Mouse (Mus musculus): ENCODE data around the gene Hinfp. TPM values are rescaled to one million over a fixed set of nuclear protein-coding genes. Genes with fewer than 3 reads are reported as not detected.
"Not testable (repeated sequence)": the region's sequence is repeated elsewhere in the genome, so short reads cannot be mapped to it uniquely, and the experiment has no call there.

Gene Hinfp
- total RNA-seq (2021): 10 to 100 TPM; 11.2 to 13.7 TPM
- long read RNA-seq, experiment 1, full-length matches to known transcripts: 5 of 12 reads
- long read RNA-seq, experiment 1, partial matches to known transcripts: 1 of 12 reads
- long read RNA-seq, experiment 1, other reads (novel, unspliced or antisense): 6 of 12 reads
- long read RNA-seq, experiment 2, full-length matches to known transcripts: 5 of 13 reads
- long read RNA-seq, experiment 2, partial matches to known transcripts: 1 of 13 reads
- long read RNA-seq, experiment 2, other reads (novel, unspliced or antisense): 7 of 13 reads

- peak; percentile 92 to 99 for DNase-seq (ENCODE audit: low spot score in 2 of 2)
Measured at GRCm38 (mm10) chr9:44305466-44306079, at the start of gene Hinfp. Gene Hinfp (minus strand): TSS chr9:44305671.

- DNase-seq (ENCODE audit: low spot score in 2 of 2): no peak
Measured at GRCm38 (mm10) chr9:44353142-44353541, 47.7 kb upstream of the Hinfp start.

GRCm38 (mm10) chr9:44352337-44352736 is 46.9 kb upstream of the Hinfp start:
- no peak for DNase-seq (ENCODE audit: low spot score in 2 of 2)

- no peak for DNase-seq (ENCODE audit: low spot score in 2 of 2)
Measured at GRCm38 (mm10) chr9:44351396-44351795, 45.9 kb upstream of the Hinfp start.

- DNase-seq (ENCODE audit: low spot score in 2 of 2): no peak
Measured at GRCm38 (mm10) chr9:44348546-44348945, 43.1 kb upstream of the Hinfp start.

GRCm38 (mm10) chr9:44347621-44348020 is 42.1 kb upstream of the Hinfp start:
- DNase-seq (ENCODE audit: low spot score in 2 of 2): no peak

GRCm38 (mm10) chr9:44347166-44347565 is 41.7 kb upstream of the Hinfp start:
- no peak for DNase-seq (ENCODE audit: low spot score in 2 of 2)

GRCm38 (mm10) chr9:44345570-44346433 is 40.3 kb upstream of the Hinfp start:
- DNase-seq (ENCODE audit: low spot score in 2 of 2): no peak

GRCm38 (mm10) chr9:44343781-44344421 is 38.4 kb upstream of the Hinfp start, which contains the start of gene Hmbs:
Gene Hmbs (minus strand): TSS chr9:44344228.
- DNase-seq (ENCODE audit: low spot score in 2 of 2): peak; percentile 80 to 92

- DNase-seq (ENCODE audit: low spot score in 2 of 2): no peak
Measured at GRCm38 (mm10) chr9:44343290-44343689, 37.8 kb upstream of the Hinfp start.

- DNase-seq (ENCODE audit: low spot score in 2 of 2): no peak
Measured at GRCm38 (mm10) chr9:44342605-44343004, 37.1 kb upstream of the Hinfp start.

GRCm38 (mm10) chr9:44342173-44342572 is 36.7 kb upstream of the Hinfp start:
- no peak for DNase-seq (ENCODE audit: low spot score in 2 of 2)

GRCm38 (mm10) chr9:44341487-44341886 is 36.0 kb upstream of the Hinfp start:
- DNase-seq (ENCODE audit: low spot score in 2 of 2): no peak

- no peak for DNase-seq (ENCODE audit: low spot score in 2 of 2)
Measured at GRCm38 (mm10) chr9:44338574-44338973, 33.1 kb upstream of the Hinfp start.

GRCm38 (mm10) chr9:44337436-44338169 is 32.1 kb upstream of the Hinfp start:
- DNase-seq (ENCODE audit: low spot score in 2 of 2): no peak

- DNase-seq (ENCODE audit: low spot score in 2 of 2): no peak
Measured at GRCm38 (mm10) chr9:44336964-44337363, 31.5 kb upstream of the Hinfp start.

GRCm38 (mm10) chr9:44336513-44336912 is 31.0 kb upstream of the Hinfp start:
- not testable (repeated sequence) for DNase-seq (ENCODE audit: low spot score in 2 of 2)

GRCm38 (mm10) chr9:44336093-44336406 is 30.6 kb upstream of the Hinfp start:
- DNase-seq (ENCODE audit: low spot score in 2 of 2): no peak

- peak; percentile 48 for DNase-seq (ENCODE audit: low spot score in 2 of 2)
Measured at GRCm38 (mm10) chr9:44335331-44336092, 30.0 kb upstream of the Hinfp start.
